Mouse (Mus musculus) E14TG2a.4 (cell line): ENCODE measurements around the gene Grin3a.

ENCODE experiments used
- CTCF ChIP-seq: conservative IDR thresholded peaks from 2 replicates; pipeline ENCODE4 v1.5.1; 2014; ENCODE audit warnings: low read length
- NANOG ChIP-seq: IDR thresholded peaks from 2 replicates; pipeline ENCODE4 v1.6.1; 2014; ENCODE audit warnings: borderline replicate concordance, low read length, mixed read lengths
- POU5F1 ChIP-seq: IDR thresholded peaks from 2 replicates; pipeline ENCODE4 v1.6.1; 2014; ENCODE audit warnings: low read length, borderline replicate concordance

GRCm38 (mm10) chr4:49799338-49799737, 46.2 kb downstream of the Grin3a start:
- TF ChIP-seq CTCF (peak; percentile 87), NANOG (no peak), POU5F1 (no peak)
